Mouse (Mus musculus) left cerebral cortex, postnatal 10 days (tissue): ENCODE results near the gene Tmem199. TPM values are rescaled to one million over a fixed set of nuclear protein-coding genes. Genes with fewer than 3 reads are reported as not detected.

Experiments used
- total RNA-seq, 2 experiments: library from RNA; stranded (reverse); gene quantifications; 2 replicates each; pipeline ENCODE4 v1.2.3; 2021

Gene Tmem199
- total RNA-seq, 2 experiments from 2014 or later, result 37.2 to 38.7 TPM

Other genes starting within 250 kb of the Tmem199 start
- 1 to 10 TPM; 1.6 TPM for gene BC030499, start 221.3 kb downstream of the Tmem199 start, total RNA-seq
- gene Spag5, start 210.6 kb downstream of the Tmem199 start, total RNA-seq, result 1 to 10 TPM; 3.1 to 3.9 TPM
- 100 to 1,000 TPM; 291 to 324 TPM for gene Aldoc, start 189.2 kb downstream of the Tmem199 start, total RNA-seq
- gene Pigs, start 183.8 kb downstream of the Tmem199 start, total RNA-seq, result 10 to 100 TPM; 72.3 to 76.6 TPM
- 10 to 100 TPM; 34.6 to 35.8 TPM for gene Unc119, start 168.7 kb downstream of the Tmem199 start, total RNA-seq
- not detected for gene Foxn1, start 125.6 kb downstream of the Tmem199 start, total RNA-seq
- gene Slc13a2, start 90.0 kb downstream of the Tmem199 start, total RNA-seq, result not detected
- gene Slc46a1, start 46.5 kb downstream of the Tmem199 start, total RNA-seq, result 1 to 10 TPM; 8.7 to 9.6 TPM
- gene Sarm1, start 14.4 kb downstream of the Tmem199 start, total RNA-seq, result 10 to 100 TPM; 51.2 to 59.2 TPM
- gene Vtn, start 13.1 kb downstream of the Tmem199 start, total RNA-seq, result 10 to 100 TPM; 74.5 to 75.4 TPM
- gene Sebox, start 8.7 kb downstream of the Tmem199 start, total RNA-seq, result 1 to 10 TPM in 1 of 2 experiments, under 1 TPM in 1; 0.61 to 1.1 TPM
- 100 to 1,000 TPM; 117 to 119 TPM for gene Poldip2, start within 50 bp of the Tmem199 start, total RNA-seq
- gene Tnfaip1, start 24.2 kb upstream of the Tmem199 start, total RNA-seq, result 10 to 100 TPM; 49.3 to 51.2 TPM
- 10 to 100 TPM; 70.5 to 76.7 TPM for gene Ift20, start 24.2 kb upstream of the Tmem199 start, total RNA-seq
- gene Tmem97, start 38.6 kb upstream of the Tmem199 start, total RNA-seq, result 10 to 100 TPM; 26.2 to 28.8 TPM
- 10 to 100 TPM; 59.1 to 59.4 TPM for gene Nlk, start 185.2 kb upstream of the Tmem199 start, total RNA-seq
- 10 to 100 TPM; 18.2 to 19.0 TPM for gene Ccnq, start 239.6 kb upstream of the Tmem199 start, total RNA-seq